Mouse (Mus musculus): ENCODE data around the gene Dlst.

Gene Dlst

GRCm38 (mm10) chr12:85094010-85094409 lies 16.6 kb upstream of the Dlst start:
- no peak for TF ChIP-seq POU5F1 (IDR thresholded peaks at IDR 0.05; ENCODE audit: borderline replicate concordance, low read length)
- peaks cover 7% of the 10 kb centered on the region for H3K27me3 ChIP-seq (ENCODE audit: insufficient read depth, low read length)
- H3K4me1 ChIP-seq (replicated peaks; ENCODE audit: low read depth, low read length) = peaks cover 26% of the 10 kb centered on the region
- H3K9me3 ChIP-seq (ENCODE audit: low read length) = no peaks in the 10 kb centered on the region
- no peaks in the 10 kb centered on the region for H3K36me3 ChIP-seq (ENCODE audit: insufficient read depth, low read length)
- peak overlapping the region; percentile 23; the same call in 1 of the 2 replicates for H3K4me3 ChIP-seq (replicated peaks; ENCODE audit: low read length)

DNA sequence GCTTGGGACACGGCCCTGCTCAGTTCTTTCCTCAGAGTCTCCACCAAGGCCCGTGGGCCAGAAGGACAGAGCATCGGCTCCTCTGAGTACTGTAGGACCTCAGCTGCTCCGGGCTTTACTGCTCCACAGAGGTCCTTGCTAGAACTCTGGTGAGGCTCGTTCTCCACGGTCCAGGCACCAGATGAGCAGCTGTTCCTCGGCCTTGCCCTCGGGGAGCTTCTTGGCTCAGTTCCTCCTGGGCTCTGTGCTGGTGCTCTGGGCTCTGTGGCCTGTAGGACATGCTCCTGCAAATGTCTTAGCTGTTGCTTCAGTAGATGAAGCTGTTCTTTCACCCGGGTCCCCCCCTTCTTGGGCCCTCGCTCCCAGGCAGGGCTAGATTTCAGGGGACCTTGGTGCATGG lies 15.9 kb upstream of the Dlst start:
- TF ChIP-seq CTCF (conservative IDR thresholded peaks at IDR 0.05; ENCODE audit: low read length) = no peak
- no peak for TF ChIP-seq NANOG (IDR thresholded peaks at IDR 0.05; ENCODE audit: borderline replicate concordance, low read length)
- no peak for TF ChIP-seq POU5F1 (IDR thresholded peaks at IDR 0.05; ENCODE audit: borderline replicate concordance, low read length)
- H3K27me3 ChIP-seq (ENCODE audit: insufficient read depth, low read length) = peaks cover 7% of the 10 kb centered on the region
- H3K4me1 ChIP-seq (replicated peaks; ENCODE audit: low read depth, low read length) = peaks cover 26% of the 10 kb centered on the region
- H3K9me3 ChIP-seq (ENCODE audit: low read length) = no peaks in the 10 kb centered on the region
- H3K4me3 ChIP-seq (replicated peaks; ENCODE audit: low read length) = no peak overlapping the region
- no peaks in the 10 kb centered on the region for H3K36me3 ChIP-seq (ENCODE audit: insufficient read depth, low read length)

DNA sequence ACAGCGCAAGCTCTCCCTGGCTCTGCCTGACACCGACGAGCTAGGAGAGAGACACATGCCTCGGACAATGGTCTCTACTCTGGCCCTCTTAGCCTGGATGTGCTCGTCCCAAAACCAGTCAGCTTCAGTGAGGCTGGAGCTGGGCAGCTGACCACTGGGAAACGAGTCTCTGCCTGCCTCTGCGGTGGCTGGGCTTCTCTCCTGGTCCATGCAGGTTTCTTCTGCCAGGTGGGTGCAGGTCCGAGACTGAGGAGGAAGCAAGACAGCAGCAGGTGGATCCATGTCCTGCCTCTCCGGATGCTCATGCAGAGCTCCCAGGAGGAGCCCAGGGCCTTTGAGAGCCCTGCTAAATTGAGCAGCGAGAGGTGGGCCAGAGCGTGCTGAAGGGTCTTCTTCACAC lies 15.5 kb upstream of the Dlst start:
- Histone ChIP-seq H3K4me3 (replicated peaks; ENCODE audit: low read length) (no peak overlapping the region), H3K27me3 (ENCODE audit: insufficient read depth, low read length) (peaks cover 7% of the 10 kb centered on the region), H3K36me3 (ENCODE audit: insufficient read depth, low read length) (no peaks in the 10 kb centered on the region), H3K4me1 (replicated peaks; ENCODE audit: low read depth, low read length) (peaks cover 26% of the 10 kb centered on the region), H3K9me3 (ENCODE audit: low read length) (no peaks in the 10 kb centered on the region)
- TF ChIP-seq POU5F1 (IDR thresholded peaks at IDR 0.05; ENCODE audit: borderline replicate concordance, low read length) = no peak
- no peak for TF ChIP-seq NANOG (IDR thresholded peaks at IDR 0.05; ENCODE audit: borderline replicate concordance, low read length)
- no peak for TF ChIP-seq CTCF (conservative IDR thresholded peaks at IDR 0.05; ENCODE audit: low read length)

DNA sequence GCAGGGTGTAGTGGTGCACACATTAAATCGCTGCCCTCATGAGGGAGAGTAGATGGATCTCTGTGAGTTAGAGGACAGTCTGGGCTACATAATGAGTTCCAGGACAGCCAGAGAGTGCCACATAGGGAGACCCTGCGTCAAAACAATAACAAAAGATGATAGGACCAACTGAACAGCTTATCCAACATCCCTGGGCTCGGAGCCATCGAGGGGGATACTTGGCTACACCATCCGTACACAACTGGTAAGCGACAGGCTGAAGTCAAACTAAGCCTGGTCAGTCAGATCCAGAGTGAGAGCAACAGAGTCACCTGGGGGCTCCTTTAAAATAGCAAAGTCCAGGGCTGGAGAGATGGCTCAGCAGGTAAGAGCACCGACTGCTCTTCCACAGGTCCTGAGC lies 14.8 kb upstream of the Dlst start:
- H3K9me3 ChIP-seq (ENCODE audit: low read length) = no peaks in the 10 kb centered on the region
- no peak for TF ChIP-seq CTCF (conservative IDR thresholded peaks at IDR 0.05; ENCODE audit: low read length)
- TF ChIP-seq POU5F1 (IDR thresholded peaks at IDR 0.05; ENCODE audit: borderline replicate concordance, low read length) = no peak
- no peak for TF ChIP-seq NANOG (IDR thresholded peaks at IDR 0.05; ENCODE audit: borderline replicate concordance, low read length)
- no peak overlapping the region for H3K4me3 ChIP-seq (replicated peaks; ENCODE audit: low read length)

GRCm38 (mm10) chr12:85101001-85101400 lies 9.6 kb upstream of the Dlst start:
- no peaks in the 10 kb centered on the region for H3K9me3 ChIP-seq (ENCODE audit: low read length)
- TF ChIP-seq POU5F1 (IDR thresholded peaks at IDR 0.05; ENCODE audit: borderline replicate concordance, low read length) = no peak
- TF ChIP-seq NANOG (IDR thresholded peaks at IDR 0.05; ENCODE audit: borderline replicate concordance, low read length) = no peak
- TF ChIP-seq CTCF (conservative IDR thresholded peaks at IDR 0.05; ENCODE audit: low read length) = no peak
- 0 out of 2 replicates have a peak, but pooled peaks cover 7% of the 10 kb centered on the region for H3K27me3 ChIP-seq (ENCODE audit: insufficient read depth, low read length)
- H3K4me1 ChIP-seq (replicated peaks; ENCODE audit: low read depth, low read length) = peaks cover 17% of the 10 kb centered on the region
- H3K4me3 ChIP-seq (replicated peaks; ENCODE audit: low read length) = no peak overlapping the region
- no peaks in the 10 kb centered on the region for H3K36me3 ChIP-seq (ENCODE audit: insufficient read depth, low read length)

More for the DNA sequence above, 14.8 kb upstream of the Dlst start:
- H3K36me3 ChIP-seq (ENCODE audit: insufficient read depth, low read length) = no peaks in the 10 kb centered on the region
- H3K27me3 ChIP-seq (ENCODE audit: insufficient read depth, low read length) = peaks cover 7% of the 10 kb centered on the region
- peaks cover 26% of the 10 kb centered on the region for H3K4me1 ChIP-seq (replicated peaks; ENCODE audit: low read depth, low read length)

- no peaks in the 10 kb centered on the region for H3K36me3 ChIP-seq (ENCODE audit: insufficient read depth, low read length)
- H3K4me3 ChIP-seq (replicated peaks; ENCODE audit: low read length) = no peak overlapping the region
- TF ChIP-seq POU5F1 (IDR thresholded peaks at IDR 0.05; ENCODE audit: borderline replicate concordance, low read length) (no peak), CTCF (conservative IDR thresholded peaks at IDR 0.05; ENCODE audit: low read length) (no peak), NANOG (IDR thresholded peaks at IDR 0.05; ENCODE audit: borderline replicate concordance, low read length) (no peak)
- peaks cover 23% of the 10 kb centered on the region for H3K4me1 ChIP-seq (replicated peaks; ENCODE audit: low read depth, low read length)
- H3K27me3 ChIP-seq (ENCODE audit: insufficient read depth, low read length) = peaks cover 13% of the 10 kb centered on the region
- no peaks in the 10 kb centered on the region for H3K9me3 ChIP-seq (ENCODE audit: low read length)
Observed at GRCm38 (mm10) chr12:85101521-85102106, 9.0 kb upstream of the Dlst start.

GRCm38 (mm10) chr12:85103096-85103495 lies 7.5 kb upstream of the Dlst start:
- H3K9me3 ChIP-seq (ENCODE audit: low read length) = no peaks in the 10 kb centered on the region
- TF ChIP-seq NANOG (IDR thresholded peaks at IDR 0.05; ENCODE audit: borderline replicate concordance, low read length) (no peak), POU5F1 (IDR thresholded peaks at IDR 0.05; ENCODE audit: borderline replicate concordance, low read length) (no peak), CTCF (conservative IDR thresholded peaks at IDR 0.05; ENCODE audit: low read length) (no peak)

DNA sequence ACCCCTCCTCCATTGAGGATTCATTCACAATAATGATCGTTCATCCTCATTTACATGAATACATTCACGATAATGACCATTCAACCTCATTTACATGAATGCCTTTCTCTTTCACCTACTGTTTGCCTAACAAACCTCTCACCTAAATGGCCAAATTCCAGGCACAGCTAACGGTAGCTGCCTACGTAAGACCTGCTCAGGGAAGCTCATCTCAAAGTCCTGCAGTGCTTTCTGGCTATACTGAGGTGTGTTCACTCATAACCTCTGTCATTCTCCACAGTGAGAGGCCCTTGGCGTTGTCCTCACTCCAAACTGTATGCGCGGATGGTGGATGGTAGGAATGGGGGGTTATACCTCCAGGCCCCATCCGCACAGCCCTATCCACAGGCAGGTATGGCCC lies 5.8 kb upstream of the Dlst start:
- Histone ChIP-seq H3K4me3 (replicated peaks; ENCODE audit: low read length) (no peak overlapping the region), H3K4me1 (replicated peaks; ENCODE audit: low read depth, low read length) (peaks cover 33% of the 10 kb centered on the region), H3K27me3 (ENCODE audit: insufficient read depth, low read length) (peaks cover 22% of the 10 kb centered on the region), H3K9me3 (ENCODE audit: low read length) (no peaks in the 10 kb centered on the region), H3K36me3 (ENCODE audit: insufficient read depth, low read length) (no peaks in the 10 kb centered on the region)
- TF ChIP-seq CTCF (conservative IDR thresholded peaks at IDR 0.05; ENCODE audit: low read length) = no peak
- TF ChIP-seq NANOG (IDR thresholded peaks at IDR 0.05; ENCODE audit: borderline replicate concordance, low read length) = no peak
- no peak for TF ChIP-seq POU5F1 (IDR thresholded peaks at IDR 0.05; ENCODE audit: borderline replicate concordance, low read length)

More at GRCm38 (mm10) chr12:85103096-85103495, 7.5 kb upstream of the Dlst start:
- H3K4me1 ChIP-seq (replicated peaks; ENCODE audit: low read depth, low read length) = peaks cover 25% of the 10 kb centered on the region
- H3K4me3 ChIP-seq (replicated peaks; ENCODE audit: low read length) = no peak overlapping the region
- peaks cover 17% of the 10 kb centered on the region for H3K27me3 ChIP-seq (ENCODE audit: insufficient read depth, low read length)
- no peaks in the 10 kb centered on the region for H3K36me3 ChIP-seq (ENCODE audit: insufficient read depth, low read length)

GRCm38 (mm10) chr12:85106292-85106691 lies 4.3 kb upstream of the Dlst start:
- H3K27me3 ChIP-seq (ENCODE audit: insufficient read depth, low read length) = peaks cover 22% of the 10 kb centered on the region

More at GRCm38 (mm10) chr12:85106292-85106691, 4.3 kb upstream of the Dlst start:
- Histone ChIP-seq H3K9me3 (ENCODE audit: low read length) (no peaks in the 10 kb centered on the region), H3K36me3 (ENCODE audit: insufficient read depth, low read length) (no peaks in the 10 kb centered on the region), H3K4me3 (replicated peaks; ENCODE audit: low read length) (0 out of 2 replicates have a peak overlapping the region, but pooled peaks have one; percentile 20), H3K4me1 (replicated peaks; ENCODE audit: low read depth, low read length) (peaks cover 41% of the 10 kb centered on the region)
- peak; percentile 57; the same call in 1 of the 2 replicates for TF ChIP-seq POU5F1 (IDR thresholded peaks at IDR 0.05; ENCODE audit: borderline replicate concordance, low read length)
- TF ChIP-seq NANOG (IDR thresholded peaks at IDR 0.05; ENCODE audit: borderline replicate concordance, low read length) = no peak
